Mouse (Mus musculus) lung, postnatal 25 days (tissue): ENCODE results near the gene Cela2a.

Experiments
- DNase-seq: peaks from one replicate; pipeline ENCODE4 v3.0.0; 2022; ENCODE audit warnings: low spot score

The Cela2a gene

GRCm38 (mm10) chr4:141826060-141826459 is at the start of gene Cela2a:
Cela2a (minus strand) TSS chr4:141826160.
- no peak for DNase-seq

- no peak for DNase-seq
Measured at GRCm38 (mm10) chr4:141875481-141876108, 49.6 kb upstream of the Cela2a start.

GRCm38 (mm10) chr4:141874601-141875460 is 48.9 kb upstream of the Cela2a start, which contains the start of gene Efhd2:
Efhd2 (minus strand) TSS chr4:141874920.
- peak; percentile 80 for DNase-seq

- no peak for DNase-seq
Measured at GRCm38 (mm10) chr4:141874111-141874600, 48.2 kb upstream of the Cela2a start.

- no peak for DNase-seq
Measured at GRCm38 (mm10) chr4:141872977-141873376, 47.0 kb upstream of the Cela2a start.

- no peak for DNase-seq
Measured at GRCm38 (mm10) chr4:141871909-141872308, 45.9 kb upstream of the Cela2a start.

- DNase-seq: no peak
Measured at GRCm38 (mm10) chr4:141871333-141871725, 45.4 kb upstream of the Cela2a start.

GRCm38 (mm10) chr4:141870666-141871332 is 44.8 kb upstream of the Cela2a start:
- peak; percentile 70 for DNase-seq

GRCm38 (mm10) chr4:141869436-141870215 is 43.7 kb upstream of the Cela2a start:
- no peak for DNase-seq

- DNase-seq: no peak
Measured at GRCm38 (mm10) chr4:141868051-141868450, 42.1 kb upstream of the Cela2a start.

- no peak for DNase-seq
Measured at GRCm38 (mm10) chr4:141867498-141867897, 41.5 kb upstream of the Cela2a start.

GRCm38 (mm10) chr4:141866933-141867490 is 41.1 kb upstream of the Cela2a start:
- no peak for DNase-seq

- DNase-seq: no peak
Measured at GRCm38 (mm10) chr4:141865600-141865999, 39.6 kb upstream of the Cela2a start.

GRCm38 (mm10) chr4:141865006-141865405 is 39.0 kb upstream of the Cela2a start:
- no peak for DNase-seq

GRCm38 (mm10) chr4:141864506-141864905 is 38.5 kb upstream of the Cela2a start:
- no peak for DNase-seq

GRCm38 (mm10) chr4:141863726-141864280 is 37.8 kb upstream of the Cela2a start:
- no peak for DNase-seq

- DNase-seq: no peak
Measured at GRCm38 (mm10) chr4:141862867-141863266, 36.9 kb upstream of the Cela2a start.

GRCm38 (mm10) chr4:141861591-141862295 is 35.8 kb upstream of the Cela2a start:
- peak; percentile 71 for DNase-seq

GRCm38 (mm10) chr4:141860246-141860841 is 34.4 kb upstream of the Cela2a start:
- no peak for DNase-seq

GRCm38 (mm10) chr4:141859351-141859750 is 33.4 kb upstream of the Cela2a start:
- no peak for DNase-seq
